Mouse (Mus musculus) limb, embryonic 13.5 days (tissue): ENCODE measurements around the gene Irgm2. TPM values are rescaled to one million over a fixed set of nuclear protein-coding genes. Genes with fewer than 3 reads are reported as not detected.

Experiments used
- ATAC-seq: fragments of 200-750 bp; cut with Nextera tagmentation; 2 replicates; pipeline ENCODE4 v1.8.0; 2017; ENCODE audit warnings: low read depth, moderate number of reproducible peaks, moderate TSS enrichment; ENCODE audit not compliant: low FRiP score
- H3K27ac ChIP-seq: fragments of 300-500 bp; sonication (generic); 2 replicates; pipeline ENCODE4 v1.5.1; 2015; ENCODE audit warnings: inconsistent platforms, mild to moderate bottlenecking, moderate library complexity
- H3K27me3 ChIP-seq: fragments of 300-500 bp; sonication (generic); 2 replicates; pipeline ENCODE4 v1.6.1; 2015; ENCODE audit warnings: mild to moderate bottlenecking, inconsistent platforms
- H3K36me3 ChIP-seq: fragments of 300-500 bp; sonication (generic); 2 replicates; pipeline ENCODE4 v1.6.1; 2015; ENCODE audit warnings: inconsistent platforms, mild to moderate bottlenecking, moderate library complexity
- H3K4me1 ChIP-seq: fragments of 300-500 bp; sonication (generic); 2 replicates; pipeline ENCODE4 v1.6.1; 2015; ENCODE audit warnings: inconsistent platforms
- H3K4me2 ChIP-seq: fragments of 300-500 bp; sonication (generic); replicated peaks from 2 replicates; pipeline ENCODE4 v1.6.1; 2015; ENCODE audit warnings: inconsistent platforms, mild to moderate bottlenecking, moderate library complexity
- H3K4me3 ChIP-seq: fragments of 300-500 bp; sonication (generic); 2 replicates; pipeline ENCODE4 v1.5.1; 2015; ENCODE audit warnings: moderate library complexity, mild to moderate bottlenecking, inconsistent platforms
- H3K9ac ChIP-seq: fragments of 300-500 bp; sonication (generic); 2 replicates; pipeline ENCODE4 v1.6.1; 2015; ENCODE audit warnings: mild to moderate bottlenecking, inconsistent platforms
- H3K9me3 ChIP-seq: fragments of 300-500 bp; sonication (generic); 2 replicates; pipeline ENCODE4 v1.6.1; 2016; ENCODE audit warnings: inconsistent platforms
- WGBS: fragments of 180-500 bp; shearing (Covaris S2); methylation state at CpG from one replicate; pipeline ENCODE4 v1.1.7; 2015; 5-methylcytosine and 5-hydroxymethylcytosine counted together
- polyA plus RNA-seq: library from polyadenylated mRNA; unstranded; fragments of >200 nt; fragmentation: Nextera tagmentation; extraction: Ambion mirVana; gene quantifications from 2 replicates; pipeline ENCODE4 v1.2.1, GENCODE M21; 2015

Irgm2 gene
- polyA plus RNA-seq, 1 experiment from 2014 or later: 1.5 TPM

- H3K36me3 ChIP-seq: no peaks in the 10 kb centered on the region
- no peak overlapping the region for H3K27ac ChIP-seq
- H3K9ac ChIP-seq: no peak overlapping the region
- ATAC-seq: no peak
- H3K9me3 ChIP-seq: no peaks in the 10 kb centered on the region
- WGBS: 92% methylated on average over 6 of the region's 6 CpGs
- no peaks in the 10 kb centered on the region for H3K27me3 ChIP-seq
- no peak overlapping the region for H3K4me2 ChIP-seq
- H3K4me1 ChIP-seq: no peaks in the 10 kb centered on the region
- no peak overlapping the region for H3K4me3 ChIP-seq
These were observed 9.7 kb upstream of the Irgm2 start for GRCm38 (mm10) chr11:58189675-58190074.

- H3K4me3 ChIP-seq: no peak overlapping the region
- no peaks in the 10 kb centered on the region for H3K27me3 ChIP-seq
- ATAC-seq: no peak
- H3K4me1 ChIP-seq: no peaks in the 10 kb centered on the region
- no peak overlapping the region for H3K4me2 ChIP-seq
- no peak overlapping the region for H3K9ac ChIP-seq
- no peak overlapping the region for H3K27ac ChIP-seq
- WGBS: 69% methylated on average over 3 of the region's 3 CpGs
- H3K36me3 ChIP-seq: no peaks in the 10 kb centered on the region
- no peaks in the 10 kb centered on the region for H3K9me3 ChIP-seq
These were observed 6.1 kb upstream of the Irgm2 start for GRCm38 (mm10) chr11:58193326-58193725.

DNA sequence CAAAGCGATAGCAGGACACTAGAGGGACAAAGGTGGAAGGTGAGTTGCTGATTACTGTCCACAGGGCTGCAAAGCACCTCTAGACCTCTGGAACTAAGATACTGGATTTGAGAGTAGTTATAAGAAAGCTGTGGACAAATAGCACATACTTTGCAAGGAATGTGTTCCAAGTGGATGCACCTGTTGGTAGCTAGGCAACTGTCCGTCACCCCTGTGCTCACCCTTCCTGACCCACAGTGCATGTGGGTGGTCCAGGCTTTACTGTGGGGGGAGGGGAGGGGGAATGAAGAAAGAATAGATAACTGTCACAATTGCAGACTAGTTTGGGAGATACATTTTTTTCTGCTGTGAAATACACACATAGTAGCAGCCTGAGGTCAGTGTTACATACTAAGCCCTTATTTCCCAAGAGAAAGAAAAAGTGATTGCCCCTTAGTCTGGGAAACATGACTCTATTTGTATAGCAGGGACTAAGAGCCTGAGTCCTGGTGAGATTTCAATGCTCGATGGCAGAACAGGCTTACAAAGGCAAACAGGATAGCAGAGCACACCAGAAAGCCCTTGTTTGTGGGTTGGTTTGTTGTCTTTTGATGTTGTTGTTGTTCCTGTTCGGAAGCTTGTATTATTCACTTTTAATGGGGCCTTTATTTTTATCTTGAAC, 5.4 kb upstream of the Irgm2 start:
- WGBS: 59% methylated on average over 4 of the region's 4 CpGs
- Histone ChIP-seq H3K4me2 (no peak overlapping the region), H3K9me3 (no peaks in the 10 kb centered on the region), H3K4me1 (no peaks in the 10 kb centered on the region), H3K36me3 (no peaks in the 10 kb centered on the region), H3K4me3 (no peak overlapping the region), H3K27me3 (no peaks in the 10 kb centered on the region), H3K9ac (no peak overlapping the region), H3K27ac (no peak overlapping the region)
- no peak; the same call in 1 of the 2 replicates for ATAC-seq

- Histone ChIP-seq H3K27ac (no peak overlapping the region), H3K4me2 (peak overlapping the region; percentile 71)
These were observed 755 bp upstream of the Irgm2 start for GRCm38 (mm10) chr11:58198663-58199062.

DNA sequence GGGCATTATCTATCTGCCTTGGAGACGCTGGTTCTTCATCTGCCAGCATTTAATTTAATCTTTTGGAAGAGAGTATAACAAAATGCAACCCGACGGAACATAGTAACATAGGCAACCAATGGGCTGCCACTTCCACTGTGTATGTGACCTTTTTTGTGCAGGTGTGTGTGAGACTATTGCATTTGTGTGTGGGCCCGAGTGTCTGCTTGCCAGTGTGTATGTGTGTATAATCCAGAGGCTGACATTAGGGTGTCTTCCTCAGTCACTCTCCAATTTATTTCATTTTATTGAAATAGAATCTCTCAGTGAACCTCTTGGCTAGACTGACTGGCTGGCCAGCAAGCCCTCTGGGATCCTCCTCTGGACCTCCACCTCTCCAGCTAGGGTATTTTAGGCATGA, 808 bp downstream of the Irgm2 start:
- H3K9me3 ChIP-seq: no peaks in the 10 kb centered on the region
- no peaks in the 10 kb centered on the region for H3K27me3 ChIP-seq
- no peak overlapping the region for H3K4me2 ChIP-seq
- H3K27ac ChIP-seq: no peak overlapping the region
- ATAC-seq: no peak
- H3K4me1 ChIP-seq: peaks cover 6% of the 10 kb centered on the region; the same call in 1 of the 2 replicates
- no peak overlapping the region for H3K4me3 ChIP-seq
- WGBS: 84% methylated on average over 4 of the region's 4 CpGs
- no peaks in the 10 kb centered on the region for H3K36me3 ChIP-seq
- no peak overlapping the region for H3K9ac ChIP-seq

More at GRCm38 (mm10) chr11:58198663-58199062, 755 bp upstream of the Irgm2 start:
- no peaks in the 10 kb centered on the region for H3K9me3 ChIP-seq
- H3K27me3 ChIP-seq: no peaks in the 10 kb centered on the region
- 80% methylated on average over 4 of the region's 4 CpGs for WGBS
- H3K4me3 ChIP-seq: peak overlapping the region; percentile 61
- peaks cover 6% of the 10 kb centered on the region; the same call in 1 of the 2 replicates for H3K4me1 ChIP-seq
- no peaks in the 10 kb centered on the region for H3K36me3 ChIP-seq
- no peak overlapping the region for H3K9ac ChIP-seq
- no peak for ATAC-seq

GRCm38 (mm10) chr11:58201052-58201451, 1.6 kb downstream of the Irgm2 start:
- Histone ChIP-seq H3K9me3 (no peaks in the 10 kb centered on the region), H3K27ac (no peak overlapping the region), H3K27me3 (no peaks in the 10 kb centered on the region), H3K9ac (no peak overlapping the region), H3K4me3 (no peak overlapping the region), H3K36me3 (no peaks in the 10 kb centered on the region), H3K4me1 (peaks cover 6% of the 10 kb centered on the region; the same call in 1 of the 2 replicates), H3K4me2 (no peak overlapping the region)
- ATAC-seq: no peak
- WGBS: 86% methylated on average over 12 of the region's 12 CpGs

DNA sequence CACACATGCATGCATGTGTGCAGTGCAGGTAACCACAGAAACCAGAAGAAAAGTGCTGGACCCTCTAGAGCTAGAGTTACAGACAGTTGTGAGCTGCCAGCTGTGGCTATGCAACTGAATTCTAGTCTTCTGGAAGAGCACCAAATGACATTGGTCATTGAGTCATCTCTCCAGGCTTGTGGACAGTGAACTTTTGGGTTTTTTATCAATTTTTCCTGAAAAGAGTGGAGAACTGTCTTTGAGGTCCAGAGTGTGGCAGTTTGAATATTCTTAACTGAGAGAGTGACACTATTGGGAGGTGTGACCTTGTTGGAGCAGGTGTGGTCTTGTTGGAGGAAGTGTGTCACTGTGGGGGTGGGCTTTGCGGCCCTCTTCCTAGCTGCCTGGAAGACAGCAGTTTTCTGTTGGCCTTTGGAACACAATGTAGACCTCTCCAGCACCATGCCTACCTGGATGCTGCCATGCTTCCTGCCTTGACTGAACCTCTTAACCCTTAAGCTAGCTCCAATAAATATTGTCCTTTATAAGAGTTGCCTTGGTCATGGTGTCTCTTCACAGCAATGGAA, 11.0 kb downstream of the Irgm2 start:
- Histone ChIP-seq H3K27ac (no peak overlapping the region; the same call in 1 of the 2 replicates), H3K9ac (no peak overlapping the region), H3K4me1 (peaks cover 12% of the 10 kb centered on the region), H3K9me3 (no peaks in the 10 kb centered on the region), H3K27me3 (no peaks in the 10 kb centered on the region), H3K4me3 (no peak overlapping the region), H3K36me3 (no peaks in the 10 kb centered on the region), H3K4me2 (no peak overlapping the region)
- ATAC-seq: no peak
- 95% methylated on average over 1 of the region's 1 CpGs for WGBS

DNA sequence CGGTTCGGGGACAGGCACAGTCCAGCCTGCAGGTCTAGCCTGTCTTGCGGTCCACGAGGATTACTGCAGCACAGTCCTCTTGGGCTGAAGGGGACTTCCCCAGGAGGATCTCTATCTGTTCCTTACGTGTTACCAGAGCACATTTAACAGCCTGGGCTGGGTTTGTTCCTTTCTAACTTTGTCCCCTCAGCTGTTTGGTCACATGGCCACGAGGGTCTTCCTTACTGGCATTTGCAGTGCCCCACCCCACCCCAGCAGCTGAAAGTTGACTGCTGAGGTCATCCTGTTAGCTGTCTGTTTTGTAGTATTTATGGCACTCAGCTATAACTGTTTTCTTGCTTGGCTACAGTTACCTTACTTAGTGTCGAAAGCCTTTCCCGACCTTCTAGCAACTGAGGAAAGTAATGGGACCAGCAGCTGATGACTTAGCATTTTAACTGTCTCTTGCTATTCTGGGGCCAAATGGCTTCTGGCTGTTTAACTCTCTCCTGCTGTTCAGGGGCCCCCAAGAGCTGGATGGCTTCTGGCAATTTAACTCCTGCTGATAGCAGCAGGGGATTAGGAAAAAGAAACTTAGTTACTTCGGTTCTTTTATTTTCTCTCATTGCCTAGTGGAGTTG, 11.8 kb downstream of the Irgm2 start:
- Histone ChIP-seq H3K4me2 (peak overlapping the region; percentile 32), H3K27me3 (no peaks in the 10 kb centered on the region), H3K9ac (no peak overlapping the region), H3K27ac (no peak overlapping the region), H3K36me3 (no peaks in the 10 kb centered on the region), H3K9me3 (no peaks in the 10 kb centered on the region), H3K4me1 (peaks cover 13% of the 10 kb centered on the region), H3K4me3 (no peak overlapping the region)
- ATAC-seq: peak; percentile 71
- 19% methylated on average over 9 of the region's 9 CpGs for WGBS

DNA sequence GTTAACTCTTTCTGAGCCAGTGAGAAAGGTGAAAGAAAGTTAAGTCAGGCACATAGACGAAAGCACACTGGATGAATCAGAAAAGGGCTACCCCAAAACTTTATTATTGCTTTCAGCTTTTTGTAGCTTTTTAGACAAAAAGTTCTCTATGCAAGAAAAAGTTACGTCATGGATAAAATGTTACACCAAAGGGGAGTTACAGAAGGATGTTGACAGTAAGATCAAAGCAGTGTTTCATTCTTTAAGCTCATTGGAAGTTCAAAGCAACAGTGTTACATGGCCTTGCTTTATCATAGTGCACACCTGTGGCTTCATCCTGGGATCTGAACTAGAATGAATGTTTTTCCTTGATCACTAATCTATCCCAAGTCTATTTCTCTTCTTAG, 12.3 kb downstream of the Irgm2 start:
- Histone ChIP-seq H3K4me1 (peaks cover 13% of the 10 kb centered on the region), H3K9me3 (no peaks in the 10 kb centered on the region), H3K27me3 (no peaks in the 10 kb centered on the region), H3K36me3 (no peaks in the 10 kb centered on the region), H3K9ac (no peak overlapping the region), H3K4me2 (peak overlapping the region; percentile 32), H3K27ac (no peak overlapping the region), H3K4me3 (no peak overlapping the region)
- no peak for ATAC-seq
- 17% methylated on average over 2 of the region's 2 CpGs for WGBS

GRCm38 (mm10) chr11:58213673-58214342, 14.4 kb downstream of the Irgm2 start:
- H3K27ac ChIP-seq: no peak overlapping the region
- no peaks in the 10 kb centered on the region for H3K27me3 ChIP-seq
- ATAC-seq: no peak
- peaks cover 13% of the 10 kb centered on the region for H3K4me1 ChIP-seq
- H3K4me2 ChIP-seq: no peak overlapping the region; the same call in 1 of the 2 replicates
- H3K36me3 ChIP-seq: no peaks in the 10 kb centered on the region
- peak overlapping the region; percentile 49; the same call in 1 of the 2 replicates for H3K4me3 ChIP-seq
- 78% methylated on average over 7 of the region's 7 CpGs for WGBS
- no peak overlapping the region for H3K9ac ChIP-seq
- H3K9me3 ChIP-seq: no peaks in the 10 kb centered on the region

DNA sequence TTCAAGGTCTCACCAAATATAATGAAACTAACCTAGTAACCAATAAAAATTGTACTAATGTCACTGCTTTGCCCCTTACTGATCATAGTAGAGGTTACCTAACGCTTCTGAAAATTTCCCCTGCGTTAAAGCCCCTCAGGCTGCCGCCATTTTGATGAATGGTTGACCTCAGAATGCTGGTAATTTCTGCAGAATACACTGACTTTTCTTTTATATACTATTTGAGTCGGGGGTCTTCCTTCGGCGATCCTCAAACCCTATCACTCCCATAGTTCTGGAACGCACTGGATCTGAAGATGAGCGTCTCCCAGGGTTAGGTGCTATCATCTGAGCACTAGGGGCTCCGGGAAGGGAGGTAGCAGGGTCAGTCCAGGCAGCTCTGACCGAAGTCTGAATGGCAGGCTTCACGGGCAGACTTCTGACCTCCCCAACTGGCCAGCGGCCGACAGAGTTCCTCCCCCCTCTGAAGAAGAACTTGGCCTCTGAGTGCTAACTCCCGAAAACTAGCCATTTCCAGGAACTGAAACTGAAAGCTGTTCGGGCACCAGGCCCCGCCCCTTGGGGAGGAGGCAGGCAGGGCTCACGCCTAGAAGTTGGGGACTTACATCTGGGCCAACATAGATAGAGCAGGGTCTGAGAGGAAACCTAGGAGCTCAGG, 15.1 kb downstream of the Irgm2 start:
- H3K4me3 ChIP-seq: peak overlapping the region; percentile 49
- no peak overlapping the region for H3K27ac ChIP-seq

More for the DNA sequence above, 15.1 kb downstream of the Irgm2 start:
- no peaks in the 10 kb centered on the region for H3K36me3 ChIP-seq
- no peaks in the 10 kb centered on the region for H3K27me3 ChIP-seq
- peak overlapping the region; percentile 64 for H3K4me2 ChIP-seq
- no peaks in the 10 kb centered on the region for H3K9me3 ChIP-seq
- peak; percentile 64; the same call in 1 of the 2 replicates for ATAC-seq
- H3K9ac ChIP-seq: peak overlapping the region; percentile 66
- H3K4me1 ChIP-seq: peaks cover 13% of the 10 kb centered on the region
- WGBS: 31% methylated on average over 17 of the region's 17 CpGs
